Mouse (Mus musculus) ZHBTc4 (cell line): ENCODE results near the gene Rufy1.

Source experiments
- DNase-seq: peaks from one replicate; pipeline ENCODE4 v3.0.0-alpha.2; 2011; ENCODE audit warnings: low read depth, low spot score

The Rufy1 gene

DNA sequence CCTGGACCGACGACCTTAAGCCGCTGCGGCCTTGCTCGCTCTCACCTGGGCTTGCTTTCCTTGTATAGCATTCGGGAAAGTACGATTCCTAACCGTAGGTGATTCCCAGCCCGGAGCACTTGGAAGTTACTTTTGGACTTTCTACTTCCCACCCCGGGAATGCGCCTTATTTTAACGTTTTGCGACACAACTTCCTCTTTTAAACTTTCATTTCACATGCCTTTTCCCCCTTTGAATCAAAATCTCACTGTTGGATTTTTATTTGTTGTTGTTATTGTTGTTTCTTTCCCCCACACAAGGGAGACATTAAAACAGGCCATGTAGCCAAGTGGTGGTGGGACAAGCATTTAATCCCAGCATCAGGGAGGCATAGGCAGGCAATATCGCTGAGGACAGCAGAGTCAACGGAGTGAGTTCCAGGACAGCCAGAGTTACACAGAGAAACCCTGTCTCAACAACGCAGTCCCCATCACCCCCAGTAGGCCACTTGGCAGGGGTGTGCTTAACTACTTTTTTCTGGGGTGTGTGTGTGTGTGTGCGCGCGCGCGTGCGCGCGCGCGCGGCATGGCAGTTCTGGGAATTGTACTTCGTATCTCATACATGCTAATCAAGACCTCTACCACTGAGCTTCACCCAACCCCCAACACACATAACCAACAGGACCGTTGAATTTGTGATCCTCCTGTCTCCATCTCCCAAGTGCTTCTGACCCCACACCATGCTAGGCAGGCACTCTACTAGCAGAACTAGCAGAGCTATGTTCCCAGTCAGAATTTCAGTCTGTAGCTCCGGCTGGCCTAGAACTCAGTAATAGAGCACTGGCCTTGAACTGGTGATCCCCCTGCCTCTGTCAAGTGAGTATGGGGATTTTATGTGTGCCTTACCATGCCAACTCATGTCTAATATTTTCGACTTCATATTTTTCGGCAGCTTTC lies 476 bp upstream of the Rufy1 start:
- peak; percentile 42 for DNase-seq

DNA sequence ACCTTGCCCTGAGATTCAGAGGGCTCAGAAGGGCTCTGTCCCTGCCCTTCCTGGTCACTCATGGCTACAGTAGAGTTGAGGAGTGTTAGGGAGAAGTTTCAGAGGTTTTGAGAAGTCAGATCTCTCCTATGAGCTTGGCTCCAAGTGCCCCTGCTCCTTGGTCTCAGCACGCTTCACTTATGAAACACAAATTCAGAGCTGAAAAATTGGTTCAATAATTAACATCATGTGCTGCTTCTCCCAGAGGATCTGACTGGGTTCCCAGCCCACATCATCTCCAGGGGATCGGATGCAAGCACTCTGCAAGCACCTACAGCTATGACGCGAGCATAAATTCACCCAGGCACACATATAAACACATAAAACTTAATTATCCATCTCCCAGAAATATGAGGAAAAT lies 4.9 kb downstream of the Rufy1 start:
- no peak for DNase-seq

DNA sequence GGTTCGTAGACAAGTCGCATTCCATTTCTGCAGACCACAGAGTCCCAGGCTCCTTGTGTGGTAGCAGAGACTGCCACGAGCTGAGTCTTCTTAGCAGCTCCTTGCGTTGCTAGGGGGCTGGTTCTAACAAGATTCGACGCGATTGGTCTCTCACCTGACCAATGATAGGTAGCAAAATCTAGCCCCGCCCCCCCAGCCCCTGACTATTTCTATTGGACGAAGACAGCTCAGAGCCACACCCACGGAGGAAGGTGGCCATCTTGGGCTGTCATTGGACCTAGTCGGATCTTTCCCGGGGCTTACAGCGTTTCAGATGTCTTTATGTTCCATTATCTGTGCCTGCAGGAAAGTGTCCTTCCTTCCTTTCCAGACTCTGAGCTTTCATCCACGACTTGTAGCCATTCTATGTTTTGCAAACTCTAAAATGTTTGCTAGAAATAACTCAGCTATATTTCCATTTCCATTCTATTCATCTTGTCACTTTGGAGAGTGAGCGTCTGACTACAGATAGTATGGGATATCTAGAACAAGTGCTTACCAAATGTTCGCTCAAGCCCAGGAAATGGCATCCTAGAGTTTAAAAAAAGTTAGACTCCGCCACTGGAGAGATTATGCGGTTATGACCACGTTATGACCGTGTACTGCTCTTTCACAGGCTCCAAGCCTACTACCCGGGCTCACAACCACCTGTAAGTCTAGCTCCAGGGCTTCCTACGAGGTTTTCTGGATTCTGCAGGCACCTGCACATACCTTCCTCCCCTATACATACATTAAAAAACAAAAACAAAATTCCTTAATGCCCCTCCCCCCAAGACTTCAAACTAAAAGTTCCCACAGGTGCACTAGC lies 8.8 kb downstream of the Rufy1 start:
- peak; percentile 98 for DNase-seq

DNA sequence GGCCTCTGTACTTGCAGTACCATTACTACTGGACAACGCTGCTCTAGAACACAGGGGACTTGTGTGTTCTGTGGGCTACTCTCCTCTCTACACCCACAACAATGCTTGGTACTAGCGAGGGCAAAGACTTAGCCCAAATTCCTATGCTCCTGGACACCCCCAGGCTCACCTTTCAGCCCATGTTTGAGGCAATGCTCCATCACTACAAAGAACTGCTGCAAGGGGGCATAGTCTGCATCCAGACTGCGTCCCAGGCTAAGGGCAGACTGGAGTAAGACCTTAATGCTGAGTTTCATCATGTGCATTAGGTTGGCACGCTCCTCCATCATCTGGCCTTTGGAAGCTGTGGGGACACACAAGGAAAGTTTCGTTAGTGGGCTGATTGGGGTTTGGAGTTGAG lies 9.5 kb downstream of the Rufy1 start:
- no peak for DNase-seq

DNA sequence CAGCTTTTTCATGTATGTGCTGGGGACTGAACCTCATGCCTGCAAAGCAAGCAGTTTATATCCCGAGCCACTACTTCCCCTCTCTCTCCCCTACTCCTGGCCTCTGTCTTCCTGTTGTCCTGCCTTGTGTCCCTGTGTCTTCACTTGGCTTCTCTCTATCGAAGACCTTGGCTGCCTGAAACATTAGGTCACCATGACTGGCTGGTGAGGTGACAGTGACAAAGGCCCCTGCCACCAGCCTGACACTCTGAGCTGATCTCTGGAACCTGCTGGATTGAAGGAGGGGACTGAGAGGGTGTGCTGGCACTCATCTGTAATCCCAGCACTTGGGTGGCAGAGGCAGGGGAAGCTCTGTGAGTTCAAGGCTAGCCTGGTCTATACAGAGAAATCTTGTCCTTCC lies 13.1 kb downstream of the Rufy1 start:
- no peak for DNase-seq

DNA sequence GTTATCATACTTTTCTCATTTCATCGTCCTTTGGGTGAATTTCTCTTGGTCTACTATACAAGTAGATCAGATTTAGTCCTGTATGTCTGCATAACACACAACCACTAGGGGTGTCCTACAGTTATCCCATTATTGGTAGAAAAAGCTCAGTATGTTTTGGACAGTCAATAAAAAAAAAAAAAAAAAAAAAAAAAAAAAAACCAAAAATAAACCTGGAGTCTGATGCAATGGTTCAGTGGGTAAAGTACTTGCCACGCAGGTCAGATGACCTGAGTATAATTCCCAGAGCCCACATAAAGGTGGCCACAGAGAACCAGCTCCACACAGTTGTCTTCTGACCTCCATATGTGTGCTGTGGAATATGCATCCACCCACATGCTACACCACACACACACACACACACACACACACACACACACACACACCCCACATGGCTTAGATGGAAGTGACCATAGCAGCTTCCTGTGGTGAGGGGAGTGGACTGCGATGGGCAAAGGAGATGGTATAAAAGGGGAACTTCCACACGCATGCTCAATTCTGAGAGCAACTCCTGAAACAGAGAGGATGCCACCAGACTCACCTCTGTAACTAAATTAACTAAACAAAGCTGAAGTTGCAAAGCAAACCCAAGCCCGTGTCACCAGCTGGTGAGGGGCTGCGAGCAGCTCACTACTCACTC lies 15.2 kb downstream of the Rufy1 start:
- DNase-seq = no peak

DNA sequence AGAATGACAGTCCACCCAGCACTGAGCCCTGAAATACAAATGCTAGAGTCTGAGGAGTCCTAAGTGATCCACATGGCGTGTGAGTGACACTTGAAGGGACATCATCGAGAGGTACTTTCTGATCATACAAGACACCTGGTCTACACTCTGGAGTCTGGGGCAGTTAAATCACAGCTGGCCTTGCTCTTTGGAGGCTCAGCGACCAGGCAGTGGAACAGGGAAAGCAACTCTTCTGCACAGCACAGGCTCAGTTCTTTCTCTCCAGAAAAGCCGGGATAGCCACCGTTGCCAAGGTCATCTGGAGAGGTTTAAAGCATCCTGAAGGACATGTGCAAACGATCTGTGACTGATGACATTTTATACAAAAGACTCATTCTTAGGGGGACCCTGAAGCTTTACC lies 23.7 kb downstream of the Rufy1 start:
- DNase-seq = no peak

DNA sequence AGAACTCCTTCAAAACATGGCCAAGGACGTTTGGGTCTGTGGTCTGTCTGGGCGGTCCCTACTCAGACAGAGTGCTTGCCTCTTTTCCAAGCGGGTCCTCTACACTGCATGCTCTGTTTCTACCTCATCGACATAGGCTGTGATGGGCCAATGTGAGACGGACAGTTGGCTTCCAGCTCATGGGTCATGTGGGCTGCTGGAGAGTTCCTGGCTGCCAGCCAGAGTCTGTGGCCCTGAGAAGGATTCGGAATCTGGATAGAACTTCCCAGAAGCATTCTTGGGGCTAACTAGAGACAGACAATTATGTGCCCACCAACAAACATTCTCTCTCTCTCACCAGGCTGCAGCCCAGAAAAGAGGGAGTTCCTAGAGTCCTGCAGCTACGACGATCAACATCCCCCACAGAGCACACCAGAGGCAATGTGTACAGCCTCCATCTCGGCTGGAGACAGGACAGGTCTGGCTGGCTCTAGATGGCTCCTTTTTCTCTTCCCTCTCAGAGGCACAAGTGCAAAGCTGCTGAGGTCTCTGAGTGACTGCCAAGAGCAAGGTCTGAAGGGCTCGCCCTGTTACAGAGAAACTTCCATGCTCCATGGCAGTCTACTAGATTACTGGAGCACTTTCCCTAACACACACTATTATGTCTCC lies 27.4 kb downstream of the Rufy1 start:
- no peak for DNase-seq

DNA sequence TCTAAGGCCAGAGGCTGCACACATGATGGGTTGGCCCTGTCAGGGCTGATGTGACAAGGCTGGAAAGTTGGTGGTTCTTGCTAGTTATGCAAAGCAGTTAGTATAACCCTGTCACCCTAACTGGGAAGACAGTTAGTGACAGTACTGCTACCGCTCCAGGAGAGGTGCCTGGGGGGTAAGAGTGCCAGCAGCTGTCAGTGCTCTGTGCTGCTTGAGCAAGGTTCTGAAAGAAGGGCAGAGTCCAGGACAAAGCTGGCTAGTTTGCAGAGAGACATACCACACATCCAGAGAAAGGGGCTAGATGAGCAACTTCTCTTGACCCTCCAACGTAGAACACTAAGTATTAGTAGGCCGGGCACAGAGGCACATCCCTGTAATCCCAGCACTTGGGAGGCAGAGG lies 28.4 kb downstream of the Rufy1 start:
- no peak for DNase-seq

DNA sequence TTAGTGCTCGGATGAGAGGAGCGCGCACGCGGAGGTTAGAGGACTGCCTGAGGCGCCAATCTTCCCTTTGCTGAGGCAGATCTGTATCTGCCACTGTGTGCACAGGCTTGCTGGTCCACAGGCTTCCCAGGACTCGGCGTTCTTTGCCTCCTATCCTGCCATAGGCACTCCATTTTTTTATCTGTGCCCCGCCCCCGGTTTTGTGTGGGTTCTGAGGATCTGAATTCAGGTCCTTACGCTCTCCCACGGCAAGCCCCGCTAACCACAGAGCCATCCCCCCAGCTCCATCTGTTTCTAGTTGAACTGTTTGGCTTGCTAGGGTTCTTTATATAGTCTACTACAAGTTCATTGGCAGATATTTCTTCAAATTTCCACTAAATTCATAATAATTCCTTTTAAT lies 32.1 kb downstream of the Rufy1 start:
- no peak for DNase-seq

DNA sequence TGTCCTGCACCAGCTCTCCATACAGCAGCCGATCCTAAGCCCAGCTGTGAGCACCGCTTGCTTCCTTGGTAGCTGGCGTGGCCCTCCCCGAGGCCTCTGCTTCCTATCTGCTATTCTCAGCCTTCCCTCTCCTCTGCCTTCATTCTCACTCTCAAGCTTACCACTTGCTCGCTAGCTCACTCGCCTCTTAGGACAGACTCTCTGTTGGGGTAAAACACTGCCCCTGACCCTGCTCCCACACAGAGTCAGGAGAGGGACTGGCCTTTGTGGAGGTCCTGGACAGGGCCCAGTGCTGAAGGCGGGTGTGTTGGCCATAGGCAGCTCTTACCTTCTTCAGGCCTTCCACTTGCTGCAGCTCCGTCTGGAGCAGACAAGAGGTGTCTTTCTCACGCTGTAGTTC lies 33.6 kb downstream of the Rufy1 start:
- no peak for DNase-seq

DNA sequence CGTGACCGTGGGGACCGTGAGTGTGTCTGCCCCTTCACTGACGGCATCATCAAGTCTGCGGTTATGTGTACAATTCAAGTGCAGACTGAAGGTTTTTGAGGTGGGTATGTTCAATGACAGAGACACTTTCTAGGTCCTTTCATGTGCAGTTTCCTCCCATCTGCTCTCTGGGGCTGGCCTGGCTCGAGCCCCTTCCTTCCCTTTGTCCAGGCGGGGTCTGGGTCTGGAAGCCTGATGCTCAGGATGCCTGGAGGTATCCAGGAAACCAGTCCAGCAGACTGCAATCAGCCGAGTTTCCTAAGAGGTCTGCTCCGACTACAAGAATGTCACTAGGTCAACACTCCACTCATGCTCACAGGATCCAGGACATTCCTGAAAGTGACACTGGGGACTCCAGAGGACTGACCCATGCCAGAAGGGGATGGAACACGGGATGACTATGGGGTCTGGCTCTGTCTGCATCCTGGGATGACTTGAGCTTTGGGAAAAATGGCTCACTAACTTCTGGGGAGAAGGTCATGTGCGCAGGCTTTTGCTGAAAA lies 34.1 kb downstream of the Rufy1 start:
- no peak for DNase-seq

DNA sequence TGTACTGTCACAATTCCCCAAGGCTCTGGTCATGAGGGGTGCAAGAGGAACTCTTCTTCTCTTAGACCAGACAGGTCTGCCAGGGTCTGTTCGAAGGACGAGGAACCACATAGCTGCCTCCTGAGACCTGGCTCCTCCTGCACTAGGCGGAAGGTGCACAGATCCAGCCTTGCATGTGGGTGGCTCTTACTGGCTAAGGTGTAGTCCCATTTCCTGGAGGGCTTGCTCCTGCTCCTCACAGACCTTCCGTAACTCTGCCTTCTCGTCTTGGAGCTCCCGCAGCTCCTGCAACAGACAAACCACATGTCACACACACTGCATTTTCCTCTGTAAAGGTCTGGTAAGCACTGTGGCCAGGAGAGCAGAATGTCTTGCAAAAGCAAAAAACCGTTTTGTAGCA lies 36.2 kb downstream of the Rufy1 start:
- DNase-seq = no peak

DNA sequence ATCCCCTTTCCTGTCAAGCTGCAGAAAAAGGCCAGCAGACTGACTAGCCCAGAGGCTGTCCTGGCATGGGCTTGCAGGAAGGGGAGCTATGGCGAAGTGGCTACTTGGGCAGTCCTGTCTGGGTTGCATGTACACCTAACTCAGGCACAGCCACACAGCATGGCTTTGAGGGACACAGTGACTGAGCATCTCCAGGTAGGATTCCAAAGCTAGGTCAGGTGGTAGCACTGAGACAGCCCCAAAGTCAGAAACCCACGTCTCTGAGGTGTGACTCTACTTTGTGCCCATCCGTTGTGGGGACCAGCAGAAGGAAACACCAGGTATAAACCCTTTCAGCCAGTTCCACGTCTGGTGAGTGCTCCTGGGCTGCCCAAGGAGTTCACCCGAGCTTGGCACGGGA lies 37.6 kb downstream of the Rufy1 start:
- no peak for DNase-seq

DNA sequence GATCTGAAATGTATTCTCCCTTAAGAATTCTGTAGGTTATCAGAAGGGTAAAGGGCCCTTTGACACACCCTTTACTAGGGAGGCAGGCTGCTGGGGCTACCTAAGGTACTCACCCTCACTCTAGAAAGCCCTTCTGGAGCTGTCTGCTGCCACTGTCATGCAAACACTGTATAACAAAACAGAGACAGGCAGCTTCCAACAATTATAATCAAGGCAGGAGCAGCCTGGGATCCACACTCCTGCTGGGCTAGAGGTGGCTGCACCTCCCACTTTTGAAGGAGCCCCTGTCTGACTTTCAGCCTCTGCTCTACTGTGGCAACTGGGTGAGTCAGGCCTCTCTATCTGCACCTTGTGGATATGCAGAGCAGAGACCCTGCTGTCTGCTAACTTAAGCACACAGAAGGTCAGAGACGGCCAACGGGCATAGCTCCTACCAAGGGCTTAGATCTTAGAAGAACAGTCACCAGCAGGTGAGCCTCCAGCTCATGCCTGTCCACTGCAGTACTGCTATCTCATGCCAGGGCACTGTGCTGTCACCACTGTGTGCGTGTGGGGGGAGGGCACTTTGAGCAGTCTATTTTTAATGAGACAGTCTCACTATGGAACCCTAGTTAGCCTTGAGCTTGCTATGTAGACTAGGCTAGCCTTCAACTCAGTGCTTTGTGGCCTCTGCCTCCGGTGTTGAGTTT lies 39.5 kb downstream of the Rufy1 start:
- DNase-seq = peak; percentile 88

DNA sequence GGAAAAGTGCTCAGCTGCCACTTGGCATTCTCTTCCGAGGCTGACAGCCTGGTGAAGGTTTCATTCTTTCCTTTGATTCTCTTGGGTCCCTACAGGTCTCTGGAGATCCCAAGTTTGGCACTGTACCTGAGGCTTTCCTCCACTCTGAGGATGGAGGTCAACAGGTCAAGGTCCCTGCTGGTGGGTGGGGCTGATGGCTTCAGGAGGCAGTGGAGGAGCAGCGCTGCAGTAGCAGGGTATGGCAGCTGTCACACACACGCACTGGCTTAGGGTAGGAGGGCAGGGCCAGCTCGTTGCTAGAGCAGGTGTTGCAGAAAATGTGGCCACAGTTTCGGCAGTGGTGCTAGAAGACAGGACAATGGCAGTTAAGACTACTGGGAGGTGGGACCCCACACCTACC lies 41.3 kb downstream of the Rufy1 start:
- DNase-seq = peak; percentile 50

DNA sequence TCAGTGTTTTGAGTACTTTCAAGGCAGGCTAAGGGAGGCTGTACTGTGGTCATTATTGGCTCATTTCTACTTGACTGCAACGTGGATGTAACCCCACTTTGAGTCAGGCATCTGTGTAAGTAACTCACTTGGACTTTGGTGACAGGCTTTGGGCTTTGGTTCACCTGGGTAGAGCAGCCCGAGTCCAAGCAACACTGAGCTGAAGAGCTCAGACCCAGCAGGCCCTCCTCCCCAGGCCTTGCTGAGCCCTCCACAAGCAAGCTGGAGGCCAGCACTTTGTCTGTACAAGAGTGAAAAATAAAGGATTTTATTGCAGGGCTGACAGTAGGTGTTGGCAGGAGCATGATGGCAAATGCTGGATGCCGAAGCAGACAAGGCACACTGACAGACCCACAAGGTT lies 41.9 kb downstream of the Rufy1 start:
- no peak for DNase-seq

DNA sequence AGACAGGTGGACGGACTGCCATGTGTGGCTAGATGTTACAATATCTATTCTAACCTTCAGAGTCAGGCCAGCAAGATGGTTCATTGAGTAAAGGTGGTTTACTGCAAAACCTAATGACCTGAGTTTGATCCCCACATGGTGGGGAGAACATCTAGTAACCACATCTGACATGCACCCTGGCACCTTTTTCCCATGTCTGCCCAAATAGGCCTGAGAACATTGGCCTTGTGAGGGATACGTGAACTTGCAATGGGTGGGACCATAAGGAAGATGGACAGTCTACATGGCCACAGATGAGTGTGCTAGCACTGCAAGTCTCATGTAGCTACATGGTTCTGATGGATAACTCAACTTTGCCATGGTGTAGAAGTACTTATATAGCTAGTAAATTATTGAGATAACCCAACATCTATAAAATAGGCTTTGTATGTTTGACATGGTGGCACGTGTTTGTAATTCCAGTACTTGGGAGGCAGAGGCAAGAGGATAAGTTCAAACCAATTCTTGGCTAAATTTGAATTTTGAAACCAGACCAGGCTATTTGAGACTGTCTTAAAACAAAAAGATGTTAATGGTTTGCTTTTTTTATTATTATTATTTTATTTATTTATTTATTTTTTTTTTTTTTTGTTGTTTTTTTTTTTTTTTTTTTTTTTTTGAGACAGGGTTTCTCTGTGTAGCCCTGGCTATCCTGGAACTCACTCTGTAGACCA lies 42.6 kb downstream of the Rufy1 start:
- DNase-seq = peak; percentile 21

DNA sequence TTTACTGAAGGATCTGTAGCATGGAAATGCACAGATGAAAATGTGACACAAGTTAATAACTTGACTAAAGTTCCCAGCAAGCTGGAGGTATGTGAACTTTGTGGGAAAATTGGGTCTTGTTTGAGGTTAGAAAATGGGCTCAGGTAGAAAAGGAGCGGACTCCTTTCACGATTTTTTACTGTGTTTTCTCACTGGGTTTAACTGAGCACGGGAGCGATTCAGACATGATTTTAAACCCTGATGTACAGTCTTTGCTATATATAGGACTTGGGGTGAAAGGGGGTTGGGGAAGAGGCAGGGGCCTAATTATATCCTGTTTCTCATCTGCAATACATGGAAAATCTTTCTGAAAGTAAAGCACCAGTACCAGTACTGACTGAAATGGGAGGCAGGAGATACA lies 43.2 kb downstream of the Rufy1 start:
- no peak for DNase-seq

DNA sequence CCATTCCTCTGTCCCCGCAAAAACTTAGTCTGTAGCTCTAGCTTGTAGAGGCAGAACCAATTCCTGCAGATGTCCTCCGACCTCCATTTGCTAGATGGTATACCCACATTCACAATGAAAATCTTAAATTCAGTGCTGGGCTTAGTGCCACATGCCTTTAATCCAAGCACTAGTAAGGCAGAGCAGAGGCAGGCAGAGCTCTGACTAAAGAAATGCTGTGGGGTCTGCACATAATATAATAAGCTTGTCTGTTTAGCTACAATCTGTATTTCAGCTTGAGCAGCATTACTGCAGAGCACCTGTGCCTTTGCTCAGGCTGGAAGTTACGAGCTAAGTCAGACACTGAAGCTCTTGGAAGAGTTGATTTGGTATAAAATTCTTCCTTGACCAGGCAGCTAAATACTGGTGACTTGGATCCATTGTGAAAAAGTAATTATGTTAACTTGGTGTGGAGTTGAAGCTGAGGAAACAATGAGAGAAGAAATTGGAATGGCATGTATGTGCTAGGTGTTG lies 43.7 kb downstream of the Rufy1 start:
- DNase-seq = peak; percentile 28
